Mouse (Mus musculus) CH12.LX (cell line): ENCODE measurements at regions not wholly inside any gene's neighbourhood (a gene's known extent, or its start where the extent isn't known, plus 50 kb on each side); places are given as distances from the start of the nearest gene placed in this dataset.

Experiments
- DNase-seq: peaks from one replicate; pipeline ENCODE4 v3.0.0-alpha.2; 2013; ENCODE audit errors: extremely low read depth
- H3K27ac ChIP-seq: 2 replicates; pipeline ENCODE4 v1.5.1; 2012; ENCODE audit warnings: low read depth, mild to moderate bottlenecking, control low read depth, moderate library complexity; ENCODE audit not compliant: insufficient read depth
- H3K27me3 ChIP-seq: replicated peaks from 2 replicates; pipeline ENCODE3; 2012; ENCODE audit warnings: inconsistent platforms
- H3K36me3 ChIP-seq, 2 experiments: replicated peaks in 1 of 2; 2 replicates each; pipeline versions ENCODE3 to v1.6.1; 2012; ENCODE audit warnings: inconsistent platforms in 1 of 2, low read length in 1 of 2, mild to moderate bottlenecking in 1 of 2, mixed read lengths in 1 of 2, moderate library complexity in 1 of 2; ENCODE audit not compliant: control insufficient read depth in 1 of 2, insufficient read depth in 1 of 2
- H3K4me1 ChIP-seq, 2 experiments: 2 replicates each; pipeline ENCODE4 v1.6.1; 2012; ENCODE audit warnings: inconsistent platforms in 1 of 2, moderate library complexity in 1 of 2; ENCODE audit not compliant: insufficient read depth in 2 of 2, control insufficient read depth in 1 of 2
- H3K4me2 ChIP-seq: 2 replicates; pipeline ENCODE4 v1.6.1; 2012; ENCODE audit warnings: low read depth, mild to moderate bottlenecking, control low read depth; ENCODE audit not compliant: poor library complexity, insufficient read depth, severe bottlenecking
- H3K4me3 ChIP-seq, 3 experiments: fragments of 150-350 bp in 1 of 3; sonication (generic) in 1 of 3; replicated peaks in 1 of 3; 2 replicates each; pipeline versions ENCODE3 to v1.5.1; 2011 to 2012; ENCODE audit warnings: low read depth in 2 of 3, low read length in 2 of 3, mild to moderate bottlenecking in 2 of 3, moderate library complexity in 2 of 3, control low read depth in 1 of 3, improper control_type of control experiment in 1 of 3, inconsistent platforms in 1 of 3, mixed read lengths in 1 of 3; ENCODE audit not compliant: poor library complexity in 1 of 3
- H3K79me2 ChIP-seq: replicated peaks from 2 replicates; pipeline ENCODE4 v1.6.1; 2012; ENCODE audit warnings: mild to moderate bottlenecking, moderate library complexity; ENCODE audit not compliant: control insufficient read depth, poor library complexity, insufficient read depth, severe bottlenecking; ENCODE audit errors: extremely low read depth
- H3K9ac ChIP-seq: 2 replicates; pipeline ENCODE4 v1.6.1; 2012; ENCODE audit warnings: low read depth, mild to moderate bottlenecking, control low read depth, moderate library complexity; ENCODE audit not compliant: insufficient read depth
- H3K9me3 ChIP-seq: replicated peaks from 2 replicates; pipeline ENCODE3; 2012; ENCODE audit warnings: low read length, inconsistent platforms, mixed read lengths
- CHD1 ChIP-seq: IDR thresholded peaks from 2 replicates; pipeline ENCODE4 v1.6.1; 2012; ENCODE audit warnings: low read depth, low read length, improper control_type of control experiment, inconsistent platforms
- CHD2 ChIP-seq: IDR thresholded peaks from 2 replicates; pipeline ENCODE4 v1.6.1; 2011; ENCODE audit warnings: low read length, improper control_type of control experiment
- CTCF ChIP-seq, 2 experiments: IDR thresholded peaks in 1 of 2; conservative IDR thresholded peaks in 1 of 2; 2 replicates each; pipeline ENCODE4 v1.5.1; 2011 to 2012; ENCODE audit warnings: low read depth in 2 of 2, low read length in 2 of 2, improper control_type of control experiment in 1 of 2, inconsistent platforms in 1 of 2, mild to moderate bottlenecking in 1 of 2, moderate library complexity in 1 of 2
- E2F4 ChIP-seq: IDR thresholded peaks from 2 replicates; pipeline ENCODE4 v1.6.1; 2011; ENCODE audit warnings: low read depth, low read length, improper control_type of control experiment; ENCODE audit not compliant: insufficient replicate concordance
- EP300 ChIP-seq: IDR thresholded peaks from 2 replicates; pipeline ENCODE4 v1.6.1; 2011; ENCODE audit warnings: low read length, improper control_type of control experiment
- ETS1 ChIP-seq: conservative IDR thresholded peaks from 2 replicates; pipeline ENCODE4 v1.6.1; 2012; ENCODE audit warnings: low read depth, mild to moderate bottlenecking, inconsistent platforms, low read length, improper control_type of control experiment, moderate library complexity
- GABPA ChIP-seq: IDR thresholded peaks from 2 replicates; pipeline ENCODE4 v1.6.1; 2012; ENCODE audit warnings: low read depth, low read length, improper control_type of control experiment, inconsistent platforms; ENCODE audit not compliant: insufficient replicate concordance
- HCFC1 ChIP-seq: IDR thresholded peaks from 2 replicates; pipeline ENCODE4 v1.6.1; 2012; ENCODE audit warnings: low read depth, mild to moderate bottlenecking, inconsistent platforms, low read length, improper control_type of control experiment
- NRF1 ChIP-seq: IDR thresholded peaks from 2 replicates; pipeline ENCODE4 v1.6.1; 2014; ENCODE audit warnings: low read depth, mild to moderate bottlenecking, inconsistent platforms, low read length, improper control_type of control experiment, moderate library complexity
- POLR2A ChIP-seq: IDR thresholded peaks from 2 replicates; pipeline ENCODE4 v1.6.1; 2011; ENCODE audit warnings: low read depth, mild to moderate bottlenecking, improper control_type of control experiment, low read length
- RAD21 ChIP-seq: IDR thresholded peaks from 2 replicates; pipeline ENCODE4 v1.6.1; 2011; ENCODE audit warnings: low read depth, mild to moderate bottlenecking, low read length, improper control_type of control experiment, moderate library complexity
- RCOR1 ChIP-seq: conservative IDR thresholded peaks from 2 replicates; pipeline ENCODE4 v1.6.1; 2012; ENCODE audit warnings: low read depth, mild to moderate bottlenecking, inconsistent platforms, low read length, improper control_type of control experiment
- ZMIZ1 ChIP-seq: IDR thresholded peaks from 2 replicates; pipeline ENCODE4 v1.6.1; 2012; ENCODE audit warnings: low read depth, mild to moderate bottlenecking, inconsistent platforms, low read length, improper control_type of control experiment
- dilution Hi-C: fragments of 300-500 bp; cut with MboI; formaldehyde crosslinking; loops from 2 replicates; pipeline ENCODE4 v1.14.3; 2020; ENCODE audit warnings: low sequenced_read_pairs; ENCODE audit not compliant: extremely low pct_unique_long_range_greater_than_20kb, extremely low pct_ligation_motif_present
- in situ Hi-C: fragments of 300-500 bp; cut with MboI; formaldehyde crosslinking; loops from 3 replicates; pipeline ENCODE4 v1.14.3; 2019; ENCODE audit warnings: low sequenced_read_pairs, low pct_ligation_motif_present, low pct_unique_long_range_greater_than_20kb, mixed read lengths

DNA sequence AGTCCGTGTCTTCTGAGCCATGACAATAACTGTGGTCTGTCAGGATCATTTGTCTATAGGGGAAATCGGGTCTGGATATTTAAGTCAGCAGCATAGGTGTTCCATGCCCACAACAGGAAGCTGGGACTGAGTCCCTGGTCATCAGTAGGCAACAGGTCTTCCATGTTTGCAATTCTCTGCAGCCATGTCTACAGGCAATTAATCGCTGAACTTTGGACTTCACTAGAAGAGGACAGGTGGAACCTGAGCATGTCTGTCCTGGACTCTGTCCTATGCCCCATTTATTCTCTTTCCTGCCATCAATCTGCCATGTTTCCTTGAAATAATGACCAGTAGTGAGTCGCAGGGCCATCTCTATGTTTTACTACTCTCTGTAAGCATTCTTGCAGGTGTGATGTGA is 54.9 kb downstream of the Cyp2d40 start:
- Histone ChIP-seq H3K9ac (no peak overlapping the region), H3K79me2 (no peaks in the 10 kb centered on the region), H3K27me3 (peaks cover 89% of the 10 kb centered on the region), H3K9me3 (no peaks in the 10 kb centered on the region), H3K4me2 (no peak overlapping the region), H3K36me3 (no peaks in the 10 kb centered on the region), H3K4me3 (no peak overlapping the region), H3K4me1 (no peaks in the 10 kb centered on the region), H3K27ac (no peak overlapping the region)
- no peak for TF ChIP-seq CHD1
- no peak for TF ChIP-seq POLR2A
- TF ChIP-seq CTCF (conservative IDR thresholded peaks at IDR 0.05 in 1 of 2, IDR thresholded peaks at IDR 0.05 in 1 of 2; ENCODE audit: low read depth in 2 of 2, low read length in 2 of 2) = no peak
- no peak for TF ChIP-seq EP300
- no peak for TF ChIP-seq NRF1
- dilution Hi-C loops (no loop called here), in situ Hi-C loops (no loop called here)
- no peak for DNase-seq

DNA sequence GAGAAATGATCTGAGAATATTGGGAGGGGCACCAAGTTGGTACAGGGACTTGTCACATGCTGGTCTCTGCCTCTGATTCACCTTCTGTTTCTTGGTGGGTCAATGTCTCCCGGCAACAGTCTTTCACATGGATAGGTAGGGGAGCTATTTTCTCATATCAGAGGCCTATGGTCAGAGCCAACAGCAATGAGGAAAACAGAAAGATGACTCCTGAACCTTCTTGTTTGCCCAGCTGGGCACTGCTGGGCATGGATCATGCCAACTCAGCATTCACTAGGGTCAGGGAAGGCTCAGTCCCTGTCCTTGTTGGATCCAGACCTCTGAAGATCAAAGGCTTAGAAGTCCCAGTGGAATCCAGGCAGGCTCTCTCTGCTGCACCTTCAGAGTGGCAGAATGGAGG is 56.1 kb downstream of the Cyp2d40 start:
- Histone ChIP-seq H3K4me3 (no peak overlapping the region), H3K4me2 (no peak overlapping the region), H3K36me3 (no peaks in the 10 kb centered on the region), H3K4me1 (no peaks in the 10 kb centered on the region), H3K27ac (no peak overlapping the region), H3K9me3 (no peaks in the 10 kb centered on the region), H3K27me3 (peaks cover 92% of the 10 kb centered on the region), H3K9ac (no peak overlapping the region), H3K79me2 (no peaks in the 10 kb centered on the region)
- dilution Hi-C loops (no loop called here), in situ Hi-C loops (no loop called here)
- no peak for DNase-seq
- TF ChIP-seq POLR2A = no peak
- no peak for TF ChIP-seq HCFC1
- no peak for TF ChIP-seq E2F4
- no peak for TF ChIP-seq RAD21
- TF ChIP-seq CHD2 = no peak
- TF ChIP-seq ZMIZ1 = no peak
- TF ChIP-seq GABPA = no peak
- TF ChIP-seq ETS1 = no peak

DNA sequence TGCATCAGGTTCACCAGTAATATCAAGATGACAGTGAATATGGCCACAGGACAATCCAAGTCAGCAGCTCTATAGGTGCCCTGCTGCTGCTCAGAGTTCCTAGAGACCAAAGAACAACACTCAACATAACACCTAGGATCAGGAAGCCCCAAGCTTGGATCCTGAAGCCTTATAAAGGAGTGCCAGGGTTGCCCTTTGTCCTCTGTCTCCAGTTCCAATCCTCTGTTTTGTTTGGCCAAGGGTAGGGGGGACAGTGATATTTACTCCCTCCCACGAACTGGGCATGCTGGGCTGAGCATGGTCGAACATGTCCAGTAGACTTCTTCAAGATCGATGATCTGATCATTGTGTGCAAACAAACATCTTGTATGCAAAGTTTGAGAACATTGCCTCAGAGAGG is 56.8 kb downstream of the Cyp2d40 start:
- Histone ChIP-seq H3K9me3 (no peaks in the 10 kb centered on the region), H3K36me3 (no peaks in the 10 kb centered on the region), H3K79me2 (no peaks in the 10 kb centered on the region), H3K4me2 (no peak overlapping the region), H3K9ac (no peak overlapping the region)
- dilution Hi-C loops = no loop called here
- no peak for TF ChIP-seq RCOR1
- TF ChIP-seq, all 38 proteins: peak for 0
- H3K4me1 ChIP-seq = no peaks in the 10 kb centered on the region
- H3K4me3 ChIP-seq = no peak overlapping the region
- DNase-seq = no peak
- in situ Hi-C loops = no loop called here
- no peak overlapping the region for H3K27ac ChIP-seq
- peaks cover 91% of the 10 kb centered on the region for H3K27me3 ChIP-seq
